Comparison of ENCODE assay signal across 13 mouse cellular contexts in genomic region chr3:122557766-122558165, GRCm38 (mm10).
"Had no signal": no experiment of that assay in that cellular context is flagged by ENCODE, and none has a peak within 500 bp of the region (broad histone marks: within the 10 kb centered on the region; RNA-seq: fewer than 3 reads in every experiment).

No protein-coding gene starts in this region.

- DNase-seq: lung, adult 18-20 months; lung, embryonic 14.5 days; lung, postnatal 10 days; lung, postnatal 4 days; midbrain, embryonic 14.5 days; retina, postnatal 1 day; right cerebral cortex, adult 18-20 months; right cerebral cortex, postnatal 25 days; right cerebral cortex, postnatal 4 days; spleen, adult 18-20 months; thymus, adult 18-20 months; thymus, postnatal 14 days; thymus, postnatal 36 days had no signal
